Mouse (Mus musculus) heart, embryonic 14.5 days (tissue): ENCODE results near the gene Pkd1l3. TPM values are rescaled to one million over a fixed set of nuclear protein-coding genes. Genes with fewer than 3 reads are reported as not detected.

Source experiments
- ATAC-seq: fragments of 200-750 bp; cut with Nextera tagmentation; 2 replicates; pipeline ENCODE4 v1.8.0; 2017; ENCODE audit warnings: low read depth, moderate TSS enrichment; ENCODE audit not compliant: insufficient number of reproducible peaks, insufficient read depth, low FRiP score
- H3K27ac ChIP-seq, 2 experiments: fragments of 200-500 bp in 1 of 2; fragments of 300-500 bp in 1 of 2; sonication (generic) in 1 of 2; replicated peaks in 1 of 2; 2 replicates each; pipeline ENCODE4 v1.5.1; 2012 to 2014; ENCODE audit warnings: low read depth in 2 of 2, low read length in 2 of 2, control low read depth in 1 of 2, mild to moderate bottlenecking in 1 of 2, mixed read lengths in 1 of 2; ENCODE audit not compliant: control insufficient read depth in 1 of 2, insufficient read depth in 1 of 2
- H3K27me3 ChIP-seq: fragments of 300-500 bp; sonication (generic); 2 replicates; pipeline ENCODE4 v1.6.1; 2014; ENCODE audit warnings: mild to moderate bottlenecking, low read length, control low read depth; ENCODE audit not compliant: control insufficient read depth, insufficient read depth
- H3K36me3 ChIP-seq: fragments of 300-500 bp; sonication (generic); 2 replicates; pipeline ENCODE4 v1.6.1; 2014; ENCODE audit warnings: mild to moderate bottlenecking, control low read depth, low read length, mixed read lengths; ENCODE audit not compliant: control insufficient read depth, insufficient read depth
- H3K4me1 ChIP-seq, 2 experiments: fragments of 200-500 bp in 1 of 2; fragments of 300-500 bp in 1 of 2; sonication (generic) in 1 of 2; 2 replicates each; pipeline ENCODE4 v1.6.1; 2012 to 2014; ENCODE audit warnings: low read length in 2 of 2, control low read depth in 1 of 2, mixed read lengths in 1 of 2; ENCODE audit not compliant: control insufficient read depth in 2 of 2, insufficient read depth in 2 of 2
- H3K4me2 ChIP-seq: fragments of 300-500 bp; sonication (generic); 2 replicates; pipeline ENCODE4 v1.6.1; 2014; ENCODE audit warnings: mild to moderate bottlenecking, low read length
- H3K4me3 ChIP-seq, 2 experiments: fragments of 200-500 bp in 1 of 2; fragments of 300-500 bp in 1 of 2; sonication (generic) in 1 of 2; 2 replicates each; pipeline ENCODE4 v1.5.1; 2012 to 2014; ENCODE audit warnings: low read length in 2 of 2, mild to moderate bottlenecking in 2 of 2, control low read depth in 1 of 2, low read depth in 1 of 2, moderate library complexity in 1 of 2; ENCODE audit not compliant: control insufficient read depth in 1 of 2, insufficient read depth in 1 of 2
- H3K9ac ChIP-seq: fragments of 300-500 bp; sonication (generic); 2 replicates; pipeline ENCODE4 v1.6.1; 2014; ENCODE audit warnings: mild to moderate bottlenecking, low read length
- H3K9me3 ChIP-seq: fragments of 300-500 bp; sonication (generic); 2 replicates; pipeline ENCODE4 v1.6.1; 2016; ENCODE audit warnings: low read length, control low read depth; ENCODE audit not compliant: control insufficient read depth
- WGBS: fragments of 180-500 bp; shearing (Covaris S2); extraction: QIAGEN DNeasy Blood & Tissue Kit; methylation state at CpG from one replicate; pipeline ENCODE4 v1.1.7; 2014; 5-methylcytosine and 5-hydroxymethylcytosine counted together
- polyA plus RNA-seq: library from polyadenylated mRNA; unstranded; fragments of >200 nt; fragmentation: Nextera tagmentation; extraction: Ambion mirVana; gene quantifications from 2 replicates; pipeline ENCODE4 v1.2.1, GENCODE M21; 2014

Pkd1l3 gene
- polyA plus RNA-seq, 1 experiment from 2014 or later, result not detected

DNA sequence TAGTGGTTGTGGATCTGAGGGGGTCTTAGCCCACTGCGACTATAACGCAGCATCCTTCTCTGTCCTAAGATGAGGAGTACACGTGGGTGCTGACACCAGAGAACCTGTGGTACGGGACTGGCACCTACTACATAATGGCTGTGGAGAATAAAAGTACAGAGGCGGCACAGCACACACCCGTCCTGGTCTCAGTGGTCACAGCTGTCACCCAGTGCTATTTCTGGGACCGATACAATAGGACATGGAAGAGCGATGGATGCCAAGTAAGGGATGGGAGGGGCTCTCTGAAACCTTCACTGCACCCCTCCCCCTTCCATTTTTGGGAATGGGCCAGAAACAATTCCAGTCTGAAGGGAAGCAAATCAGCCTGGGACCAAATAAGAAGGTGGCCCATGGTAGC, 20.8 kb downstream of the Pkd1l3 start:
- Histone ChIP-seq H3K27ac (no peak overlapping the region), H3K4me2 (no peak overlapping the region), H3K9me3 (no peaks in the 10 kb centered on the region), H3K27me3 (no peaks in the 10 kb centered on the region), H3K4me1 (no peaks in the 10 kb centered on the region), H3K36me3 (no peaks in the 10 kb centered on the region), H3K4me3 (no peak overlapping the region), H3K9ac (no peak overlapping the region)
- 0 out of 2 replicates have a peak, but pooled peaks have one; percentile 35 for ATAC-seq
- 81% methylated on average over 8 of the region's 8 CpGs for WGBS

DNA sequence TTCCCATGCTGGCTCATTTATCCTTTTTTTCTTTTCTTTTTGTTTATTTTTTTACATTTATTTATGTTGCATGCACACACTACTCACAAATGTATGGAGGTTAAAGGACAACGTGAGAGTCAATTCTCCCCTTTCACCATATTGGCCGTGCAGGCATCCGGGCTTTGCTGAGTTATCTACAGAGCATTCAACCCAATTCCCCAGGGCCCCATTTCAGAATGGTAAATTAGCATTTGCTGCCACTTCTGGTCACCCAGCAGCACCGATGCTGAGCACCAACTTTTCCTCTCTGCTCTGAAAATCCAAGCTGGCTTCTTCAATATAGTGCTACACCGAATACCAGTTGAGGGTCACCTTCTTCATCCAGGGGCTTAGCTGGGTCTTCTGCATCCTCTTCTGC, 24.5 kb downstream of the Pkd1l3 start:
- H3K4me2 ChIP-seq, result no peak overlapping the region
- H3K27ac ChIP-seq, result no peak overlapping the region
- H3K9me3 ChIP-seq, result no peaks in the 10 kb centered on the region
- ATAC-seq, result no peak
- no peaks in the 10 kb centered on the region for H3K36me3 ChIP-seq
- no peak overlapping the region for H3K4me3 ChIP-seq
- H3K4me1 ChIP-seq, result no peaks in the 10 kb centered on the region
- WGBS, result 70% methylated on average over 5 of the region's 5 CpGs
- no peak overlapping the region for H3K9ac ChIP-seq
- no peaks in the 10 kb centered on the region for H3K27me3 ChIP-seq

DNA sequence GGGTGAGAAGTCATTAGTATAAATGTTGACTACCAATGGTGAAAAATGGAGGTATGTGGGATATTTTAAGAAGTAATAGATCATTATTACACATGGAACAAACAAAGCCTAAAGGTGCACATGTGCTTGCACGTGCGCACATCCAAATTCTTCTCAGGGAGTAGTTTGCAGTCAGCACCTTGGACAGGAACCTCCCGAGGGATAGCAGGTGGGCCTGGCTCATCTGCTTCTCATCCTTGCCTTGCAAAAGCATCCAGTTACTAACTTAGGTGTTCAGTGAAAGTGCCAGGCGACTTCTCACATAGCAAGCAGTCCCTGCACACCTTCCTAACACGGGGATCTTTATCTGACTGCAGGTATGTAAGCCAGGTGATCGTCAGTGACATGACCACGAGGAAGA, 26.1 kb downstream of the Pkd1l3 start:
- H3K4me3 ChIP-seq, result no peak overlapping the region
- no peak overlapping the region for H3K9ac ChIP-seq
- 56% methylated on average over 7 of the region's 7 CpGs for WGBS
- no peak overlapping the region for H3K27ac ChIP-seq
- H3K36me3 ChIP-seq, result no peaks in the 10 kb centered on the region
- H3K9me3 ChIP-seq, result no peaks in the 10 kb centered on the region
- H3K4me1 ChIP-seq, result no peaks in the 10 kb centered on the region
- ATAC-seq, result no peak
- no peak overlapping the region for H3K4me2 ChIP-seq
- H3K27me3 ChIP-seq, result no peaks in the 10 kb centered on the region

DNA sequence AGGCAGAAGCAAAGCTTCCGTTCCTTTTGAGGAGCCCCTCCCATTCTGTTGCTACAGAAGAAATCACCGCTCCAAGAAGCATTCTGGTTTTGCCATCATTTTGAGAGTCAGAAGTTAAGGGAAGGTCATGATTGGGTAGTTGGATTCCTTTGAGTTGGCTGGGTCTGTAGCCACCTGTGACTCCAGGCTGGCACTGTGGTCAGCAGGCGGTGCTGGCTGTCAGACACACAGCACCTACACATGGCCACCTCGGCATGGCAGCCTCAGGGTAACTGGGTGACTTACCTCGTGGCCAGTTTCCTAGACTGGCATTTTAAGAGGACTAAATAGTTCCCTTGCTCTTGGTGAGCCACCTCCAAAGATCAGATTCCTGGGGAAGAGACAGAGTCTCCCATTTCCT, 26.9 kb downstream of the Pkd1l3 start:
- no peaks in the 10 kb centered on the region for H3K4me1 ChIP-seq
- no peaks in the 10 kb centered on the region for H3K36me3 ChIP-seq
- H3K4me2 ChIP-seq, result no peak overlapping the region
- 65% methylated on average over 5 of the region's 5 CpGs for WGBS
- no peak for ATAC-seq
- H3K27me3 ChIP-seq, result no peaks in the 10 kb centered on the region
- H3K9me3 ChIP-seq, result no peaks in the 10 kb centered on the region
- no peak overlapping the region for H3K4me3 ChIP-seq
- no peak overlapping the region for H3K9ac ChIP-seq
- no peak overlapping the region for H3K27ac ChIP-seq

DNA sequence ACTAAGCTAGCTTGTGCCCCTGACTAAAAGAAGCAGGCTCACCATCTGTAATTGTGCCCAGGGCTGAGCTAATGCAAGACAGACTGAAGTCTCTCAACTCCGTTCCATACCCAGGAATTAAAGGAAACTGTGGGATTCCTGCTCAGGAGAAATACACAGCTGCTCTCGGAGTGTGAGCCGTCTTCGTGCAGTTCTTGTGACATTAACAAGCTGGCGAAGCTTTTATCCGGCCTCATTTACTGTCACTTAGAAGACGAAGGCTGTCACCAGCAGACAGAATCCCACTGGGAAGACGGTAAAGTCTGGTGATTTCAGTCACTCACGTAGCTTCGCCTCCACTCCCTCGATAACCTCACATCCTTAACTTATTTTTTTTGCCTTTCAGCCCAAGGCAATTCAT, 33.0 kb downstream of the Pkd1l3 start:
- no peak for ATAC-seq
- no peaks in the 10 kb centered on the region for H3K36me3 ChIP-seq
- H3K4me3 ChIP-seq, result no peak overlapping the region
- H3K27me3 ChIP-seq, result no peaks in the 10 kb centered on the region
- no peaks in the 10 kb centered on the region for H3K9me3 ChIP-seq
- no peaks in the 10 kb centered on the region; a peak in 1 of 4 replicates for H3K4me1 ChIP-seq
- 59% methylated on average over 11 of the region's 11 CpGs for WGBS
- H3K4me2 ChIP-seq, result no peak overlapping the region
- no peak overlapping the region for H3K27ac ChIP-seq
- H3K9ac ChIP-seq, result no peak overlapping the region

DNA sequence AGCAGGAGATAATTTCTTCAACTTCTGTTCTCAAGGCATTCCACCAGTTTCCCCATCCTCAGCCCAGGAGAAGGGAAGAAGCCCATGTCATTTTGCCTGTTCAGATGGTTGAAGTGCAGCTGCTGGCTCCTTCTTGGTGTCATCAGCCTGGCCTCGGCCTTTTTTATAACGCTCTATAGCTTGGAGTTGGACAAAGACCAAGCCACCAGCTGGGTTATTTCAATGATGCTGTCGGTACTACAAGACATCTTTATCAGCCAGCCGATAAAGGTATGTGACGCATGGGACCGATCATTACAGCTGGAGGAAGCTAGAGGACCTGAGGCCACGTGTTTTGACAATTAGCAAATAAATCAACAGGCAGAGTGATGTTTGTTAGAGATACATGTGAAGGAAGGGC, 34.2 kb downstream of the Pkd1l3 start:
- no peaks in the 10 kb centered on the region; a peak in 1 of 4 replicates for H3K4me1 ChIP-seq
- H3K9ac ChIP-seq, result no peak overlapping the region
- H3K4me3 ChIP-seq, result no peak overlapping the region
- H3K4me2 ChIP-seq, result no peak overlapping the region
- no peak overlapping the region for H3K27ac ChIP-seq
- no peaks in the 10 kb centered on the region for H3K9me3 ChIP-seq
- ATAC-seq, result no peak
- no peaks in the 10 kb centered on the region for H3K27me3 ChIP-seq
- H3K36me3 ChIP-seq, result no peaks in the 10 kb centered on the region
- 21% methylated on average over 7 of the region's 7 CpGs for WGBS

DNA sequence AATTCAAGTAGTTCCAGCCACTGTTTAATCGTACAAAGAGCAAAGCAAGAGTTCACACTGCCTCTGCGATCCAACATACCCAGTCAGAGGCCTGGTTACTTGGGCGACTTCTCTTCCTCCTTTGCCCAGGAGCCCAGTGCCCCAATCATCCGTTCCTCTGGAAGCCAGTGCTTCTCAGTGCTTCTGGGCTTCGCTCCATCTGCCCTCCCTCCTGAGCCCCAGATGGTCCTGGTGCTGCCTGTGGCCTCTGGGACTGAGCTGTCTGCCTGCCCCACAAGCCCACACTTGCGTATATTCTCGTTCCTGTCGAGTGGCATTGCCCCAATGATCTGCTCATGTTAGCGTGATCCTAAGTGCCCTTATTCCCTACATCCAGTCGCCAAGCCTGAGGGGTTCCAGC, 36.5 kb downstream of the Pkd1l3 start:
- no peak overlapping the region for H3K4me2 ChIP-seq
- H3K27me3 ChIP-seq, result no peaks in the 10 kb centered on the region
- no peak overlapping the region for H3K9ac ChIP-seq
- H3K27ac ChIP-seq, result no peak overlapping the region
- no peaks in the 10 kb centered on the region for H3K9me3 ChIP-seq
- no peaks in the 10 kb centered on the region for H3K36me3 ChIP-seq
- no peak overlapping the region for H3K4me3 ChIP-seq
- no peak for ATAC-seq
- WGBS, result 78% methylated on average over 10 of the region's 10 CpGs
- H3K4me1 ChIP-seq, result no peaks in the 10 kb centered on the region; a peak in 1 of 4 replicates

DNA sequence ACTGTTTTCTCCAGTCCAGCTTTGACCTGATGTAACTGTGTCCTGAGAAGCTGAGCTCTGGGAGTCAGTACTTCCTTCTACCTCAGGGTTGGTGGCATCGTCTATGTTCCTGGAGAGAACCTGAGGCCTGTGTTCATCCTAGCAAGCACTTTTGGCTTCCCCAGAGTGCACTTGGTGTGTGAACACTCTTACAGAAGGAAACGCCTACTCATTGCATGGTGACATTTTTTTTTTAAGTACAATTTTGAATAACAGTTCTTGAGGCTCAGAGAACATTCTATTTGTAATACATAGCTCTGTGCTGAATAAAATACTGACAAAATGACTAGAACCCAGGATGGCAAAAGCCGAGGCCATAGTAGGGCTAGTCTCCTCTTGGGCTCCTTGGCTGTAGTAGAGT, 42.5 kb downstream of the Pkd1l3 start:
- WGBS, result 80% methylated on average over 3 of the region's 3 CpGs
- ATAC-seq, result no peak
- no peaks in the 10 kb centered on the region for H3K9me3 ChIP-seq

More for the DNA sequence above, 42.5 kb downstream of the Pkd1l3 start:
- H3K4me3 ChIP-seq, result no peak overlapping the region
- no peak overlapping the region for H3K27ac ChIP-seq
- H3K4me2 ChIP-seq, result no peak overlapping the region
- no peaks in the 10 kb centered on the region for H3K36me3 ChIP-seq
- no peak overlapping the region for H3K9ac ChIP-seq
- H3K4me1 ChIP-seq, result no peaks in the 10 kb centered on the region
- no peaks in the 10 kb centered on the region for H3K27me3 ChIP-seq
